Mouse (Mus musculus): ENCODE results near the gene Casd1. TPM values are rescaled to one million over a fixed set of nuclear protein-coding genes. Genes with fewer than 3 reads are reported as not detected.

Gene Casd1
- total and polyA plus RNA-seq, 2 experiments, result 9.1 to 25.4 TPM

DNA sequence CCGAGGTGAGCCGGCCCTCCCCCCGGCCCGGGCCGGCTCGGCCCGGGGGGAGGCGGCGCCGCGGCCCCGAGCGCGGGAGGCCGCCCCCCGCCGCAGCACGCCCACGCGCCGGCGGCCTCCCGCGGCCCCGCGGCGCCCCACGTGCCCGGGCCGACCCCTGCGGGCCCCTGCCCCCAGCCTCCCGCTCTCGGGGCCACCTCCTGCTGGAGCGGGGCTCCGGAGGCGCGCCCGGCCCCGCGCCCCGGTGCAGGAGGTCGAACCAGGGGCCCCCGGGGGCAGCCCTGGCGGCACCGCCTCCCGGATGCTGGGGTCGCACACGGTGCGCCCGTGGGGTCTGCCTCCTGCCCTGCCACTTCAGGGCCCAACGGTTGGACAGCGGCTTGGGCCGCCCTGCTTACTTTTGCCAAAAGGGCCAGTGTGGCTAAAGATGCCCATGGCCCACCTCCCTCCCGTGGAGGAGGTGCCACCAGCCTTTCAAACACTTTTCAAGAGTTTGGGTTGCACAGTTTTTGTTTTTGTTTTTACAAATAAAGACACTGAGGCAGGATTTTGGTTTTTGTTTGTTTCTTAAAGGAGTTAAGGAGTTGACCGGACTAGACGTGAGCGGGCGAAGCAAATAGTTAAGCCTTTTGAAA lies 775 bp downstream of the Casd1 start:
- peak; percentile 34 for DNase-seq (ENCODE audit: extremely low read depth, low read depth, low spot score)
- Histone ChIP-seq H3K4me1 (ENCODE audit: control insufficient read depth, insufficient read depth, low read length) (peaks cover 4% of the 10 kb centered on the region; the same call in 1 of the 2 replicates), H3K9ac (ENCODE audit: low read depth, low read length) (peak overlapping the region; percentile 80), H3K27me3 (ENCODE audit: control insufficient read depth, insufficient read depth, low read length) (no peaks in the 10 kb centered on the region), H3K36me3 (ENCODE audit: control insufficient read depth, insufficient read depth, low read length) (no peaks in the 10 kb centered on the region), H3K4me3 (ENCODE audit: insufficient read depth, low read depth, low read length) (peak overlapping the region; percentile 72), H3K79me2 (ENCODE audit: control insufficient read depth, insufficient read depth, low read length) (peaks cover 7% of the 10 kb centered on the region), H3K27ac (replicated peaks; ENCODE audit: insufficient read depth, low read depth, low read length) (peak overlapping the region; percentile 93)
- WGBS, result 5% methylated on average over 55 of the region's 58 CpGs
- TF ChIP-seq POLR2A (IDR thresholded peaks at IDR 0.05; ENCODE audit: extremely low read depth, insufficient read depth, low read length), result no peak
- no peak for TF ChIP-seq CTCF (IDR thresholded peaks at IDR 0.05; ENCODE audit: low read depth, low read length)

DNA sequence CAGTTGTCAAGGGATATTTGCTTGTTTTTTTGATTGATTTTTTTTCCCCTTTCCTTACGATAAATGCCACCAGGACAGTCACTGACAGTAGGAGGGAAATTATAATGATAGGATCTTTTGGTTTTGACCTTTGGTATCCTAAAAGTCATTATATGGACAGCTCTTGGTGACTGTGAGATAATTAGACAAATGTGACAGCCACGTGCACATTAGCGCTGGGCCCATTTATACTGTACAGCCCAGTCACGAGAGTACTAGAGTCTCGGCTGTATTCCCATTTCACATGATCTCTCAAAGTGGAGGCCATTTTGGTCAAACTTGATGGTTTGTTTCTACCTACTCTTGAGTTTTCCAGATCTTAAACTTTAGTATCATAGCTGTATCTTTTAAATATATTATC lies 1.4 kb downstream of the Casd1 start:
- TF ChIP-seq CTCF (IDR thresholded peaks at IDR 0.05; ENCODE audit: low read depth, low read length), result no peak
- no peak for TF ChIP-seq POLR2A (IDR thresholded peaks at IDR 0.05; ENCODE audit: extremely low read depth, insufficient read depth, low read length)
- H3K27me3 ChIP-seq (ENCODE audit: control insufficient read depth, insufficient read depth, low read length), result no peaks in the 10 kb centered on the region
- no peak overlapping the region for H3K9ac ChIP-seq (ENCODE audit: low read depth, low read length)
- H3K36me3 ChIP-seq (ENCODE audit: control insufficient read depth, insufficient read depth, low read length), result no peaks in the 10 kb centered on the region
- 63% methylated on average over 5 of the region's 5 CpGs for WGBS
- H3K79me2 ChIP-seq (ENCODE audit: control insufficient read depth, insufficient read depth, low read length), result peaks cover 11% of the 10 kb centered on the region
- no peak overlapping the region for H3K27ac ChIP-seq (replicated peaks; ENCODE audit: insufficient read depth, low read depth, low read length)
- peaks cover 4% of the 10 kb centered on the region; the same call in 1 of the 2 replicates for H3K4me1 ChIP-seq (ENCODE audit: control insufficient read depth, insufficient read depth, low read length)
- no peak for DNase-seq (ENCODE audit: extremely low read depth, low read depth, low spot score)
- H3K4me3 ChIP-seq (ENCODE audit: insufficient read depth, low read depth, low read length), result no peak overlapping the region

DNA sequence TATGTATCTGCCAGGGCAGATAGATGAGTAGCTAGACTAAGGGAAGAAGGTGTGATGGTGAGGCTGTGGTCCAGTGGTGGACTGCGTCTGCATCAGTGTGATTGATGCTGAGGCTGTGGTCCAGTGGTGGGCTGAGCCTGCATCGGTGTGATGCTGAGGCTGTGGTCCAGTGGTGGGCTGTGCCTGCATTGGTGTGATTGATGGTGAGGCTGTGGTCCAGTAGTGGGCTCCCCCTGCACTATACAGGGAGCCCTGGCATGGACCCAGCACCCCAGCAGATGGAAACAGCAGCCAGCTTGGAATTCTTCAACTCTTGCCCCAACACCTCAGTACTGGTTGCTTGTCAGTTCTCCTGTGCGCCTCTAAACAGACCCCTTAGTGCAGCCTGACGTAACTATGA lies 5.8 kb downstream of the Casd1 start:
- Histone ChIP-seq H3K79me2 (ENCODE audit: control insufficient read depth, insufficient read depth, low read length) (peaks cover 12% of the 10 kb centered on the region), H3K4me3 (ENCODE audit: insufficient read depth, low read depth, low read length) (no peak overlapping the region), H3K4me1 (ENCODE audit: control insufficient read depth, insufficient read depth, low read length) (peaks cover 2% of the 10 kb centered on the region; the same call in 1 of the 2 replicates), H3K9ac (ENCODE audit: low read depth, low read length) (no peak overlapping the region), H3K27ac (replicated peaks; ENCODE audit: insufficient read depth, low read depth, low read length) (no peak overlapping the region), H3K36me3 (ENCODE audit: control insufficient read depth, insufficient read depth, low read length) (no peaks in the 10 kb centered on the region; the same call in 1 of the 2 replicates), H3K27me3 (ENCODE audit: control insufficient read depth, insufficient read depth, low read length) (no peaks in the 10 kb centered on the region)
- TF ChIP-seq POLR2A (IDR thresholded peaks at IDR 0.05; ENCODE audit: extremely low read depth, insufficient read depth, low read length), result no peak
- no peak for TF ChIP-seq CTCF (IDR thresholded peaks at IDR 0.05; ENCODE audit: low read depth, low read length)
- WGBS, result 94% methylated on average over 4 of the region's 4 CpGs
- DNase-seq (ENCODE audit: extremely low read depth, low read depth, low spot score), result no peak

DNA sequence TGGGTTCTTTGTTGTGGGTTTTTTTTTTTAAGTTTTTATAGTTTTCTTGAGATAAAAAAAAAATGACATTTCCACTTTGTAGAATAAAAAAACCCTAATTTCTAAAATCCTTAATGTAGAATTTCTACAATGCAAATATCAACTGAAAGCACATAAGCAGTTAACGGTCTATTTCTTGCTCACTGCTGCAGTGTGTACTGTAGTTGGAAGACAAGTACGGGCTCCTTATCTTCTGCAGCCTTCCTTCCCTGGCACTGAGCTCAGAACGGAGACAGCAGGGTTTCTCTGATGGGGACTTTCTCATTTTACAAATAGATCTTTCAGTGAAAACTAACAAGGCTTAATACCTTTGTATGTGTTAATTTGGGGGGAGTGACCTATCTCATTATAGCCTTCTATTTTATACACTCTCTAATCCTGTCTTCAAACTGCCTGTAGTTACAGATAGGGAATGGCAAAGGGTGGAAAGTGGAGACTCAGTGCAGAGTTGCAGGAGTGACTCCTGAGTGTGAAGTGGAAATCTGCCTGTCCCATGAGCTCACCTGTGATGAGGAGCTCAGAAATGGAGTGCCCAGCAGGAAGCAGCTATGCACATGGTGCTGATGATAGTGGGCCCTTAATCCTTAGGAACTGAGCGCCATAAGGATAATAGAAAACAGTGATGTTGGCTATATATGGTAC lies 9.7 kb downstream of the Casd1 start:
- no peak for TF ChIP-seq POLR2A (IDR thresholded peaks at IDR 0.05; ENCODE audit: extremely low read depth, insufficient read depth, low read length)
- TF ChIP-seq CTCF (IDR thresholded peaks at IDR 0.05; ENCODE audit: low read depth, low read length), result no peak
- Histone ChIP-seq H3K79me2 (ENCODE audit: control insufficient read depth, insufficient read depth, low read length) (peaks cover 10% of the 10 kb centered on the region), H3K4me3 (ENCODE audit: insufficient read depth, low read depth, low read length) (no peak overlapping the region), H3K27ac (replicated peaks; ENCODE audit: insufficient read depth, low read depth, low read length) (no peak overlapping the region), H3K36me3 (ENCODE audit: control insufficient read depth, insufficient read depth, low read length) (peaks cover 4% of the 10 kb centered on the region; the same call in 1 of the 2 replicates), H3K9ac (ENCODE audit: low read depth, low read length) (no peak overlapping the region), H3K4me1 (ENCODE audit: control insufficient read depth, insufficient read depth, low read length) (no peaks in the 10 kb centered on the region; the same call in 1 of the 2 replicates), H3K27me3 (ENCODE audit: control insufficient read depth, insufficient read depth, low read length) (no peaks in the 10 kb centered on the region)
- DNase-seq (ENCODE audit: extremely low read depth, low read depth, low spot score), result no peak
- WGBS, result 89% methylated on average over 4 of the region's 4 CpGs

DNA sequence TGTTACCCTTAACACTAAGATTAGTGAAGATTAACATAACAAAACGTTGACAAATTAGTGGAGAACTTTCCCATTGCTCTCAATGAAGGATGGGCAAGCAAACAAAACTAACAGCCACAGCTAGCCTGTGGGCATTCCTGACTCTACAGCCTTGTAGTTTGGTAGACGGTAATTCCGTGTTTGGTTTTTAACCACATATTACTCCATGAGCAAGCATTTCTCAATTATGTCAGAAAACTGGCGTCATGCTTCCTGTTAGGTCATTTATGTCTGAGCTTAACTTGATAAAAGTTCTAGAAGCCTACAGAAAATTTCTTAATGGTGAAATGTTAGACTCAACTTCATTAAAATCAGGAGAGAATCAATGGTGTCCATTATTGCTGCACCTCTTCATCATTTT lies 11.2 kb downstream of the Casd1 start:
- no peak overlapping the region for H3K9ac ChIP-seq (ENCODE audit: low read depth, low read length)
- H3K36me3 ChIP-seq (ENCODE audit: control insufficient read depth, insufficient read depth, low read length), result peaks cover 7% of the 10 kb centered on the region; the same call in 1 of the 2 replicates
- H3K79me2 ChIP-seq (ENCODE audit: control insufficient read depth, insufficient read depth, low read length), result 0 out of 2 replicates have a peak, but pooled peaks cover 3% of the 10 kb centered on the region
- TF ChIP-seq POLR2A (IDR thresholded peaks at IDR 0.05; ENCODE audit: extremely low read depth, insufficient read depth, low read length) (no peak), CTCF (IDR thresholded peaks at IDR 0.05; ENCODE audit: low read depth, low read length) (no peak)
- no peaks in the 10 kb centered on the region for H3K4me1 ChIP-seq (ENCODE audit: control insufficient read depth, insufficient read depth, low read length)
- no peak for DNase-seq (ENCODE audit: extremely low read depth, low read depth, low spot score)
- 90% methylated on average over 4 of the region's 4 CpGs for WGBS
- no peak overlapping the region for H3K27ac ChIP-seq (replicated peaks; ENCODE audit: insufficient read depth, low read depth, low read length)
- H3K4me3 ChIP-seq (ENCODE audit: insufficient read depth, low read depth, low read length), result no peak overlapping the region
- H3K27me3 ChIP-seq (ENCODE audit: control insufficient read depth, insufficient read depth, low read length), result no peaks in the 10 kb centered on the region

DNA sequence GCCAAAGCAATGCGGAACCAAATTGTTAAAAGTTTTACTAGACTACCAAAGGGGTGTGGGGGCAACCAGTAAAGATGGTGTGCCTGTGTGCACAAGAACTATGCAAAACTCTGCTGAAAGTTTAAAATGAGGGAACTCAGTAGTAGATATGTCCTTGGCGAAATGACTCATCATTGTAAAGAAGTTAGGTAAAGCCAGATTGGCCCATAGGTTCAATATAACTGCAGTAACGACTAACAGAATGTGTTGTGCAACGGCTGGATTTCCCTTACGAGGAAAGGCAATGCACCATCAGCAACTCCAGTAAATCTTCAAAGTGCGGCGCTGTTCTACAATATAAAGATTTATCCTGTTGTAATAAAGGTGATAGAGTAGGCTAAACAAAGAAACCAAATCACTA lies 11.8 kb downstream of the Casd1 start:
- Histone ChIP-seq H3K4me3 (ENCODE audit: insufficient read depth, low read depth, low read length) (no peak overlapping the region), H3K27me3 (ENCODE audit: control insufficient read depth, insufficient read depth, low read length) (no peaks in the 10 kb centered on the region), H3K36me3 (ENCODE audit: control insufficient read depth, insufficient read depth, low read length) (peaks cover 7% of the 10 kb centered on the region; the same call in 1 of the 2 replicates), H3K27ac (replicated peaks; ENCODE audit: insufficient read depth, low read depth, low read length) (no peak overlapping the region), H3K4me1 (ENCODE audit: control insufficient read depth, insufficient read depth, low read length) (no peaks in the 10 kb centered on the region), H3K79me2 (ENCODE audit: control insufficient read depth, insufficient read depth, low read length) (no peaks in the 10 kb centered on the region), H3K9ac (ENCODE audit: low read depth, low read length) (no peak overlapping the region)
- TF ChIP-seq CTCF (IDR thresholded peaks at IDR 0.05; ENCODE audit: low read depth, low read length) (no peak), POLR2A (IDR thresholded peaks at IDR 0.05; ENCODE audit: extremely low read depth, insufficient read depth, low read length) (no peak)
- 91% methylated on average over 7 of the region's 7 CpGs for WGBS
- no peak for DNase-seq (ENCODE audit: extremely low read depth, low read depth, low spot score)
